Mouse (Mus musculus) olfactory bulb, adult 2 months (tissue): ENCODE measurements around the gene Olfr965. TPM values are rescaled to one million over a fixed set of nuclear protein-coding genes. Genes with fewer than 3 reads are reported as not detected.
"Not testable (repeated sequence)": the region's sequence is repeated elsewhere in the genome, so short reads cannot be mapped to it uniquely, and the experiment has no call there.

Experiments
- H3K27ac ChIP-seq: fragments of 200-500 bp; 2 replicates; pipeline ENCODE4 v1.5.1; 2012; ENCODE audit warnings: low read depth, low read length; ENCODE audit not compliant: insufficient read depth
- H3K4me1 ChIP-seq: fragments of 200-500 bp; 2 replicates; pipeline ENCODE4 v1.6.1; 2012; ENCODE audit warnings: low read length; ENCODE audit not compliant: control insufficient read depth, insufficient read depth
- H3K4me3 ChIP-seq: fragments of 200-500 bp; 2 replicates; pipeline ENCODE4 v1.5.1; 2012; ENCODE audit warnings: mild to moderate bottlenecking, low read depth, low read length, moderate library complexity; ENCODE audit not compliant: insufficient read depth
- CTCF ChIP-seq: fragments of 200-500 bp; IDR thresholded peaks from 2 replicates; pipeline ENCODE4 v1.5.1; 2012; ENCODE audit warnings: low read depth, mild to moderate bottlenecking, low read length, moderate library complexity; ENCODE audit not compliant: insufficient read depth
- POLR2A ChIP-seq: fragments of 200-500 bp; IDR thresholded peaks from 2 replicates; pipeline ENCODE4 v1.6.1; 2012; ENCODE audit warnings: mild to moderate bottlenecking, low read depth, low read length, moderate library complexity; ENCODE audit not compliant: insufficient read depth
- WGBS: fragments of 180-500 bp; shearing (Covaris S2); methylation state at CpG from one replicate; pipeline ENCODE4 v1.1.7; 2018; 5-methylcytosine and 5-hydroxymethylcytosine counted together
- polyA plus RNA-seq: library from polyadenylated mRNA; stranded (reverse); fragments of >200 nt; gene quantifications from 2 replicates; pipeline ENCODE4 v1.2.4, GENCODE M21; 2012; ENCODE audit warnings: low replicate concordance; ENCODE audit not compliant: missing spikeins, insufficient read depth, insufficient read length

The Olfr965 gene
- polyA plus RNA-seq, result not detected in 2 replicates

DNA sequence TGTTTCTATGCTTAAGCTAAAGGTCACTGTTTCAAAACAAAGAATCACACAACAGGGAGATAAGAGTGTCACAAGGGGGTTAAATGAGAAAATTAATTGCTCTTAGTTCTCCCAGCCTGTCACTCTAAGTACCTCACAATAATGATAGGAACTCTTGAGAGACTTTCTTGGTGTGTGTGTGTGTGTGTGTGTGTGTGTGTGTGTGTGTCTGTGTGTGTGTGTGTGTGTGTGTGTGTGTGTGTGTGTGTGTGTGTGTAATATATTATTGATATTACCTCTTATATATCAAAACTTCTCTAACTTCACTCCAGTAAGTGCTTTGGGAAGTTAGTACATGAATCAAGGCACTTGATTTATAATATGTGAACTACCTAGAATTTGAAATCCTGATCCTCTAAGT lies at the start of gene Olfr965:
TSS of gene Olfr965 (plus strand) at position 301 of the 400 bp plus-strand sequence.
- Histone ChIP-seq H3K4me1 (no peaks in the 10 kb centered on the region), H3K27ac (no peak within 1 kb of the TSS), H3K4me3 (no peak within 1 kb of the TSS)
- no peak for TF ChIP-seq CTCF
- no peak for TF ChIP-seq POLR2A

- H3K27ac ChIP-seq, result no peak within 1 kb of the TSS
- WGBS, result 74% methylated on average over 1 of the region's 1 CpGs
- H3K4me1 ChIP-seq, result no peaks in the 10 kb centered on the region
- TF ChIP-seq CTCF (no peak), POLR2A (no peak)
- H3K4me3 ChIP-seq, result no peak within 1 kb of the TSS
Observed at GRCm38 (mm10) chr9:39666905-39667304, 44.2 kb upstream of the Olfr965 start, which contains the start of gene Olfr963. Gene Olfr963, plus strand, starts transcription at chr9:39667205.

- Histone ChIP-seq H3K4me1 (no peaks in the 10 kb centered on the region), H3K4me3 (no peak overlapping the region), H3K27ac (no peak overlapping the region)
- TF ChIP-seq POLR2A (no peak), CTCF (no peak)
- 72% methylated on average over 2 of the region's 2 CpGs for WGBS
Observed at GRCm38 (mm10) chr9:39669723-39670122, 41.4 kb upstream of the Olfr965 start.

DNA sequence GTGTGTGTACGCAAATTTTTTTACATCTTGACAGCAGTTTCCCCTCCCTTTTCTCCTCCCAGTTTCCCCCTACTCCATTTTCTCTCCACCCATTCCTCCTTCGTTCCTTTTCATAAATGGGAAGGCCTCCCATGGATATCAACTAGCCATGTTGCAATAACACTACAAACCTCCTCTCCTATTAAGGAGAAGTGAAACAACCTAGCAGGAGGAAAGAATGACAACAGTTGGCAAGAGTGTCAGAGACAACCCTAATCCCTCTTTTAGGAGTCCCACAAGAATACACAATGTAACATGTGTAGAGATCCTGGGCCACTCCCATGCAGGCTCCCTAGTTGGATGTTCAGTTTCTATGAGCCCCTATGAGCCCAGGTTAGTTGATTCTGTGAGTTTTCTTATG lies 36.3 kb upstream of the Olfr965 start:
- TF ChIP-seq CTCF, result no peak
- TF ChIP-seq POLR2A, result no peak
- Histone ChIP-seq H3K4me3 (no peak overlapping the region), H3K27ac (no peak overlapping the region), H3K4me1 (no peaks in the 10 kb centered on the region)
- WGBS, result 80% methylated on average over 2 of the region's 2 CpGs

- H3K4me3 ChIP-seq, result no peak overlapping the region
Observed at GRCm38 (mm10) chr9:39678557-39678956, 32.6 kb upstream of the Olfr965 start.

DNA sequence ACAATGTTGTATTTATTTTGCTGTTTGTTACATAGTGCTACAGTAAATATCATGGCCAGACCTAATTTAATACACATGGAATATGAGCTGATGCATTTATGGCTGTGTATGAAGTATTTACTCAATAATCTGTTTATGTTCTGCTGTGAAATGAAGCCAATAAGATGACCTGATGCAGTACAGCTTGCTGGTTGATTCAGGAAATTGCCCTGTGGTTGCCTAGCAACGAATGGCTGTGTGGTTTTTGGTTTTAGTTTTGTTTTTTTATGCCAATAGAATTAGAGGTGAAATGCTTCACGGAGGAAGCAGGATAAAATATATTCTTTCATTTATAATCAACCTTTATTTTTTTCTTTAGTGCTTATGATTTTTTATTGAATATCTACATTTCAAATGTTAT lies 31.9 kb upstream of the Olfr965 start:
- TF ChIP-seq CTCF (no peak), POLR2A (no peak)
- H3K4me3 ChIP-seq, result no peak overlapping the region
- WGBS, result 56% methylated on average over 2 of the region's 2 CpGs
- H3K4me1 ChIP-seq, result no peaks in the 10 kb centered on the region
- no peak overlapping the region for H3K27ac ChIP-seq

More at GRCm38 (mm10) chr9:39678557-39678956, 32.6 kb upstream of the Olfr965 start:
- H3K27ac ChIP-seq, result no peak overlapping the region
- TF ChIP-seq POLR2A (no peak), CTCF (no peak)
- 92% methylated on average over 2 of the region's 2 CpGs for WGBS
- no peaks in the 10 kb centered on the region for H3K4me1 ChIP-seq

- H3K4me3 ChIP-seq, H3K4me1 ChIP-seq, H3K27ac ChIP-seq: not testable (repeated sequence)
- WGBS, result 73% methylated on average over 8 of the region's 8 CpGs
Observed at GRCm38 (mm10) chr9:39701123-39701522, 10.0 kb upstream of the Olfr965 start.

GRCm38 (mm10) chr9:39707017-39707416 lies 4.1 kb upstream of the Olfr965 start, which contains the start of gene Olfr149:
Gene Olfr149, minus strand, starts transcription at chr9:39707117.
- no peak for TF ChIP-seq CTCF
- TF ChIP-seq POLR2A, result no peak
- Histone ChIP-seq H3K4me1 (no peaks in the 10 kb centered on the region), H3K4me3 (no peak within 1 kb of the TSS), H3K27ac (no peak within 1 kb of the TSS)

GRCm38 (mm10) chr9:39708958-39709357 lies 2.2 kb upstream of the Olfr965 start:
- TF ChIP-seq CTCF, result no peak
- no peak for TF ChIP-seq POLR2A
- Histone ChIP-seq H3K4me3 (no peak overlapping the region), H3K4me1 (no peaks in the 10 kb centered on the region), H3K27ac (no peak overlapping the region)
- 43% methylated on average over 3 of the region's 3 CpGs for WGBS

- TF ChIP-seq CTCF (no peak), POLR2A (no peak)
- Histone ChIP-seq H3K4me1 (no peaks in the 10 kb centered on the region), H3K27ac (no peak within 1 kb of the TSS), H3K4me3 (no peak within 1 kb of the TSS)
Observed at GRCm38 (mm10) chr9:39730678-39731077, 19.5 kb downstream of the Olfr965 start, which contains the start of gene Olfr150. Gene Olfr150, plus strand, starts transcription at chr9:39730978.

DNA sequence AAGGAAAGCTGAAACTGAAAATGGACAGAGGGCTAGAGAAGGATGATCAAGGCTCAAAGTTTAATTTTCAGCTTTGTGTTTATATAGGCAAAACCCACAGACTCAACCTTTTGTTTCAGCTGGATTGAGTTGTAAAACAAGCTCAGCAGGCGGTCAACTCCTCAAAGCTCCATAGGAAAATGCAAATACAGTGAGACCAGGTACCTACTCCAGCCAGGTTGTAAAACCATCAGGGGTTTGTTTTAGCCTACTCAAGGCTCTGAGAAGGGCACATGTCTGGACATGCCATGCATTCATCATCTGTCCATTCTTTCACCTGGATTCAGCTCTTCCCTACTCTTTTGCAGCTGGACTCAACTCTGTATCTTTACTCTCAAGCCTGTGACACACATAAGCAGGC lies 29.6 kb downstream of the Olfr965 start:
- WGBS, result 94% methylated on average over 1 of the region's 1 CpGs
- Histone ChIP-seq H3K4me3 (no peak overlapping the region), H3K27ac (no peak overlapping the region), H3K4me1 (no peaks in the 10 kb centered on the region)
- TF ChIP-seq POLR2A (no peak), CTCF (no peak)
